Mouse (Mus musculus) Patski (cell line): ENCODE results near the gene Nectin1. TPM values are rescaled to one million over a fixed set of nuclear protein-coding genes. Genes with fewer than 3 reads are reported as not detected.

Experiments used
- ATAC-seq: fragments of 100-300 bp; one replicate; pipeline ENCODE4 v1.8.0; 2021
- CTCF ChIA-PET: fragments of 350-600 bp; sonication (Branson Sonifier 250); formaldehyde crosslinking; loops from one replicate; lab custom pipeline; 2022; ENCODE audit warnings: inconsistent platforms; lab: Charles Lee
- POLR2A ChIA-PET: fragments of 350-600 bp; sonication (Branson Sonifier 250); formaldehyde crosslinking; loops from one replicate; lab custom pipeline; 2022; ENCODE audit warnings: antibody characterized with exemption, inconsistent platforms; lab: Charles Lee
- DNase-seq: peaks from one replicate; pipeline ENCODE4 v3.0.0-alpha.2; 2011; ENCODE audit warnings: low read depth, low spot score
- H3K27me3 ChIP-seq: fragments of 371-371 bp; one replicate; pipeline ENCODE4 v1.5.1; 2021
- CTCF ChIP-seq: fragments of 100-300 bp; IDR thresholded peaks from one replicate; pipeline ENCODE4 v1.5.1; 2021
- in situ Hi-C: fragments of 300-500 bp; cut with MboI; formaldehyde crosslinking; loops from 3 replicates; pipeline ENCODE4 v1.11.1; 2018; ENCODE audit warnings: low pct_unique_long_range_greater_than_20kb, mixed read lengths
- polyA plus RNA-seq: library from polyadenylated mRNA; unstranded; gene quantifications from one replicate; pipeline ENCODE4 v1.2.3, GENCODE M21; 2021

Nectin1 gene
- polyA plus RNA-seq = 2.8 TPM

DNA sequence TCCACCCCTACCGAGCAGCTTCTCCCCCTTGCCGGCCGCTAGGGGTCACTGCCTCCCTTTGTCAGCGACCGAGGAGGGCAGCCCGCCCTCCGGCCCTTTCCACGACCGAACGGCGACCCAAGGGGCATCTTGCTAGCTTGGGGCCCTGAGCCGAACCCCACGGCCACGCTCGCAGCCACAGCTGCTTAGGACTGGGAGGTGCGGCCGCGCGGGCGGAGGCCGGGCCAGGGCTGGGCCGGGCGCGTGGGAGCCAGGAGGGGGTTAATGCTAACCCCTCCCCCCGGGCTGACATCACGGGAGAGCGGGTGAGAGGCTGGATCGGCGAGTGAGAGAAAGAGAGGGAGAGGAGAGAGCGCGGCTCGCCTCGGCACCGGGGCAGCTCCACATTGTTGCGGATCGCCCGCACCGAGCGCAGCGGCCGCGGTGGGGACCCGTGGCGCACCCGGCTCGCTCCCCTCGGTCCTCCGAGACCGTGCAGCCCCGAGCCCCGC, at the start of gene Nectin1:
Nectin1 (plus strand) TSS at position 338 of the 491 bp plus-strand sequence.
- TF ChIP-seq CTCF = no peak
- peak; percentile 82 for ATAC-seq
- H3K27me3 ChIP-seq = peaks cover 9% of the 10 kb centered on the region
- POLR2A ChIA-PET = no interaction called here
- peak; percentile 27 for DNase-seq
- in situ Hi-C loops = loop anchor here (25.0 kb wide), 1 partner anchor 219 kb away; no protein-coding TSS in a partner anchor
- CTCF ChIA-PET = interaction anchor here (1.1 to 1.6 kb wide), 3 partner anchors 15 to 58 kb away, joined by 3 to 10 read pairs (median 3); no protein-coding TSS in a partner anchor

DNA sequence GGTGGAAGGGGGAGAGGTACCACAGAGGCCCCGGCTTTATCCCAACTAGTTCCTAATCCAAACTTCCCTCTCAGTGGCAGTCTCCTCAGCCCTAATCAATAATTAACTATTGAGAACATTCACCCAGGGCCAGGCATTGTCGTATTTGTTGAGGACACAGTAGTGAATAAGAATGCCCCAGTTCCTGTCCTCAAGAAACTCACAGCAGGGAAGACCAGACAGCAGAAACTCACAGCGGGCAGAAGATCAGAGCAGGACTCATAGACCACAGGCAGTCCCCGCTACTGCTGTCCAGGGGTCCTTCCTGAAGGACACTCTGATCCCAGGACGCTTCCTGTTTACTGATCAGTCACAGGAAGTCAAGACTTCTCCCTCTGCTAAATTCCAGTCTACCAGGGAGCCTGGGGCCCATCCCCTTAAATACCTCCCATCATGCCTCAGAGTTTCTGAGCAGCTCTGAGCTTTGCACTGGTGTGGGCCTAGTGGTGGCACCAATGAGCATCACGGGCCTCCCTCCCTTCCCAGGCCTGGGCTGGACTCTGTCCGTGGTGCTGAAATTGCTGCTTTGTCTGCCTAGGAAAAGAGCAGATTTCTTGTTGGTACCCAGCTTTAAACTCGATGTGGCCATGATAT, 45.6 kb upstream of the Nectin1 start:
- CTCF ChIA-PET = no interaction called here
- DNase-seq (peak; percentile 28), ATAC-seq (no peak)
- POLR2A ChIA-PET = no interaction called here
- H3K27me3 ChIP-seq = no peaks in the 10 kb centered on the region
- in situ Hi-C loops = no loop called here
- no peak for TF ChIP-seq CTCF

GRCm38 (mm10) chr9:43698841-43699240, 44.9 kb upstream of the Nectin1 start:
- in situ Hi-C loops = no loop called here
- CTCF ChIA-PET = no interaction called here
- TF ChIP-seq CTCF = no peak
- ATAC-seq (no peak), DNase-seq (no peak)
- H3K27me3 ChIP-seq = peaks cover 3% of the 10 kb centered on the region
- POLR2A ChIA-PET = no interaction called here

DNA sequence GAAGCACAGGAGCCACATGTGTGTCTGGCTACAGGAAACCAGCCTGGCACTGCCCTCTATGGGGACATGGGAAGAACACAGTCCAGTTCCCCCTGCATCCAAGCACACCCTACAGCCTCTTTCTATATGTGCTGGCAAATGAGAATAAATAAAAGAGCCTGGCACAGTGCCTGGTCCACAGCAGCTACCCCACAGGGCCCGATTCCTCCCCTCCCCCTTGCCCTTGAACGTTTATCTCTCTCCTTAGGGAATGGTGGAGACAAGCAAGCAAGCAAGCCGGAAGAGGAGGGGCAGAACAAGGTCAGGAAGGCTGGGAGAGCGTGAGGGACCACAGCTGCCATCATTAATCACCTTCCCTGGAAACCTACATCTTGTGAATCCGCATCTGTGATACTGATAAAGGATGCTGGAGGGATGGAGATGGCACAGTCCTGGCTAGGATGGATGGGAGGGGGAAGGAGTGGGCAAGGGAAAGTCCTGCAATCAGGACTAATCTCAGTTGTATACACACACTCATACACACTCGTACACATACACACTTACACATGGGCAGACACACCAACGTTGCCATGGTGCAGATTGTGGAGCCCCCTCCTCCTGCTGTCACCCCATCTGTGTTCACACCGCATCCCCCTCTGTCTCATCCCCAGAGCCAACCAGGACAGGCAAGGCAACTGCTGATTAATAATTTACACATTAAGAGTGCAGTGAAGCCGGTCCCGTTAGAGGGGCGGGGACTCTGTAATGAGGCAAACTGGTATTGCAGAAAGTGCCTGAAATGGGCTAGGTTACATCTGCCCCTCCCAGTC, 44.2 kb upstream of the Nectin1 start:
- no peak for TF ChIP-seq CTCF
- DNase-seq (no peak), ATAC-seq (no peak)
- ChIA-PET POLR2A (no interaction called here), CTCF (no interaction called here)
- peaks cover 4% of the 10 kb centered on the region for H3K27me3 ChIP-seq
- in situ Hi-C loops = no loop called here

DNA sequence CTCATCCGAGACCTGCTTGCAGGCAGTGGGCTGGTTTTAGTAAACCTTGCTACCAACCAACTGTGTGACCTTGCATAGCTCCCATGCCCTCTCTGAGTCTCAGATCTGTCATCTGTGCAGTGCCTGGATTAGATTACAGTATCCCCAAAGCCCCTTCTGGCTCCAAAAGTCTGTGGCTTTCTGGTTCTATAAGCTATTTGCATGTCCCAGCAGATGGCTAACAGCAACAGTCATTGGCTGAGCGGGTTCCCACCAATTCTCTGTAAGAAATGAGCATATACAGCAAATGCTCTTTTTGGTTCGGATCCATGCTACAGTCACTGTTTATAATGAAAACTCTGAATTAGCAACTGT, 43.6 kb upstream of the Nectin1 start:
- H3K27me3 ChIP-seq = peaks cover 4% of the 10 kb centered on the region
- in situ Hi-C loops = no loop called here
- ChIA-PET CTCF (no interaction called here), POLR2A (no interaction called here)
- ATAC-seq = no peak
- DNase-seq = no peak
- TF ChIP-seq CTCF = no peak

GRCm38 (mm10) chr9:43701748-43702147, 42.0 kb upstream of the Nectin1 start:
- TF ChIP-seq CTCF = no peak
- no peak for ATAC-seq
- in situ Hi-C loops = no loop called here
- CTCF ChIA-PET = interaction anchor here (0.6 kb wide), 1 partner anchor 230 kb away, joined by 3 read pairs; no protein-coding TSS in a partner anchor
- no peak for DNase-seq
- H3K27me3 ChIP-seq = peaks cover 4% of the 10 kb centered on the region
- POLR2A ChIA-PET = no interaction called here

DNA sequence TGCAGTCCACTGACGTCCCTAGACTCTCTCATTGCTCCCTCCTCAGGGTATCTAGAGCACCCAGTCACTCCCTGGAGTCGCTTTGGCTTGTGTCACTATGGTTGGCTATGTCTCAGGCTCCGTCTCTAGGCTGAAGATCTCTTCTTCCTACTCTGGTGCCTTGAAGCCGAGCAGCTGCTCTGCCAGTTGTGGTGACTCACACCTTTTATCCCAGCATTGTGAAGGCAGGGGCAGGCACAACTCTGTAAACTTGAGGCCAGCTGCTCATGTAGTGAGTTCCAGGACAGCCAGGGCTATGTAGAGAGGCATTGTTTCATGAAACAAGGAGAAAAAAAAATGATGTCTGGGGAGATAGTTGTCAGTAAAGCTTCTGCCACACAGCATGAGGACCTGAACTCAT, 36.2 kb upstream of the Nectin1 start:
- CTCF ChIA-PET = no interaction called here
- no peak for ATAC-seq
- POLR2A ChIA-PET = interaction anchor here (0.6 kb wide), 1 partner anchor 125 kb away, joined by 3 read pairs; no protein-coding TSS in a partner anchor
- no peak for DNase-seq
- in situ Hi-C loops = no loop called here
- no peak for TF ChIP-seq CTCF
- peaks cover 27% of the 10 kb centered on the region for H3K27me3 ChIP-seq

DNA sequence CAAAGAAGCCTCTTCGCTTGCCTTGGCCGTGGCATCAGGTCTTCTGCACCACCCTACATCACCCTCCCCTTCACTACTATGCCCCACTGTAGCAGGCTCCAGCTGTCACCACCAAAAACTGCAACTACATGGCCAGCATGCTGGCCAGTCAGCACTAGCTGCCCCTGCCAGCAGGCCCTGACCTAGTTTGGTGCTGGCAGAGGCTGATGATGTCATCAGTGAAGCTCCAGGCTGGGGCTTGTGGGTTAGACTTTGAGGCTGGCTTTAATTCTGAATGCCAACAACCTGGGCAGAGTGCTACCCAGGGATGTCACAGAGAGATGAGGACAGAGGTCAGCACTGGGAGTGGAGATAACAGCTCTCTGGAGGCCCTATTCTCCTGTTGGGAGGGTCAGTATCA, 35.1 kb upstream of the Nectin1 start:
- in situ Hi-C loops = no loop called here
- ATAC-seq = no peak
- no peak for TF ChIP-seq CTCF
- ChIA-PET POLR2A (no interaction called here), CTCF (no interaction called here)
- peaks cover 33% of the 10 kb centered on the region for H3K27me3 ChIP-seq
- no peak for DNase-seq

GRCm38 (mm10) chr9:43713432-43713831, 30.4 kb upstream of the Nectin1 start:
- ChIA-PET CTCF (no interaction called here), POLR2A (no interaction called here)
- peaks cover 48% of the 10 kb centered on the region for H3K27me3 ChIP-seq
- in situ Hi-C loops = no loop called here
- no peak for TF ChIP-seq CTCF
- DNase-seq = no peak
- no peak for ATAC-seq

DNA sequence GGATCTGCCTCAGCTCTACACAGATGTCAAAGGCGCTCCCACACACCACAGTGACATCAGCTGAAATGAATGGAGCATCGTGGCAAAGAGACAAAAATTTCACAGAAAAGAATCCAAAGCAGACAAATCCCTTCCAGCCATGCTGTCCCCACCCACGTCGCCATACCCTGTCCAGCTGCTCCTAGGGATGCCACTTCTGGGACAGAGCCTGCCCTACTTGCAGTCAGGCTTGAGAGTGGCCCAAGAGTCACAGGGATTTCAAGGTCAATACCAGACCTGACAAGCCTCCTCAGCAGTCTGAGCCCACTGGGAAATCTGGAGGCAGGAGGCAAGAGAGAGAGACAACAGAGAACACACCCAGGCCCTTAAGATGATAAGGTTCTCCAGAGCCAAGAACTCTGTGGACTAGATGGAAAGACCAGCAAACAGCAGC, 24.4 kb upstream of the Nectin1 start:
- ATAC-seq = no peak
- no peak for TF ChIP-seq CTCF
- H3K27me3 ChIP-seq = peaks cover 25% of the 10 kb centered on the region
- in situ Hi-C loops = no loop called here
- ChIA-PET POLR2A (no interaction called here), CTCF (no interaction called here)
- no peak for DNase-seq

DNA sequence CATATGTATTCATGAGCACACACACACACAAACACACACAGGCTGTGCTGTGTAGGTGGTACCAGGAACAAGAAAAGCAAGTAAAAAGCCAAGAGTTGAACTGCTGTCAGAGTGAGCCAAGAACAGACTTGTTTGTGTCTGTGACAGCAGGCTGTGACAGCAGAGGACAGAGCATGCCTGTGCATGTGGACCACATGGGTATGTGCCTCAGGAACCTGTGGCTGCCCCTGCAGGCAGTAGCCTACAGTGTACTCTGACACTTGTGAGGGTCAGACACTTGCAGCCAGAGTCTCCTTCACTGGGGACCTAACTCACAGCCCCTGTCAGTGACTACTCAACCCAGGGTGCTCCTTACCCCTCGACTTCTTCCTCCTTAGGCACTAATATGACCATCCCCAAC, 23.7 kb upstream of the Nectin1 start:
- no peak for TF ChIP-seq CTCF
- DNase-seq (no peak), ATAC-seq (no peak)
- in situ Hi-C loops = no loop called here
- POLR2A ChIA-PET = no interaction called here
- peaks cover 22% of the 10 kb centered on the region for H3K27me3 ChIP-seq
- CTCF ChIA-PET = no interaction called here
